Mouse (Mus musculus): ENCODE results near the gene Bola1.

DNA sequence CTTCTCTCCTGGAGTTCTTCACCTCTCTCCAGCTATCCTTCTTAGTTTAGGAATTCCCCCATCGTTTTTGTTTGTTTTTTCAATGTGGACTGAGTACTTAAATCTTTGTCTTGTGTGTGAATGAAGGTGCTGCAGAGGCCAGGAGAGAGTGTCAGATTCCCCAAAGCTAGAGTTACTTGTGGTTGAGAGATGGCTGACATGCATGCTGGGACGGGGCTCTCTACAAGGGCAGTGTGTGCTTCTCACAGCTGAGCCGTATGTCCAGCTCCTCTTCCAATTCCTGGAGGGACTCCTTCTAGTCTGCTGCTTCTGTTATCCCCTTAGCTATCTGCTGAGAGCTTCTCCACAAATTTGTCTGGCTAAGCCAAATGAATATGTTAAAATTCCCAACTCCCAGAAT lies 16.3 kb upstream of the Bola1 start:
- TF ChIP-seq CTCF (IDR thresholded peaks at IDR 0.05; ENCODE audit: borderline replicate concordance, control insufficient read depth, extremely low read depth, insufficient read depth, low read length, poor library complexity): no peak
- TF ChIP-seq POLR2A (IDR thresholded peaks at IDR 0.05; ENCODE audit: control insufficient read depth, extremely low read depth, insufficient read depth, low read length, poor library complexity): no peak
